Mouse (Mus musculus): ENCODE results near the gene Gas2l1. TPM values are rescaled to one million over a fixed set of nuclear protein-coding genes. Genes with fewer than 3 reads are reported as not detected.

The Gas2l1 gene
- polyA plus RNA-seq, 1 experiment = 69.3 TPM

GRCm38 (mm10) chr11:5010205-5010604 is 54.9 kb downstream of the Gas2l1 start:
- H3K79me2 ChIP-seq (ENCODE audit: control insufficient read depth, insufficient read depth) = no peaks in the 10 kb centered on the region
- peaks cover 5% of the 10 kb centered on the region for H3K36me3 ChIP-seq (ENCODE audit: control insufficient read depth, insufficient read depth)
- H3K4me3 ChIP-seq = no peak overlapping the region
- peak overlapping the region; percentile 83 for H3K4me2 ChIP-seq (ENCODE audit: low read depth)
- H3K27me3 ChIP-seq (ENCODE audit: control insufficient read depth, insufficient read depth, insufficient read length) = no peaks in the 10 kb centered on the region
- H3ac ChIP-seq (ENCODE audit: control insufficient read depth, insufficient read length) = no peak overlapping the region
- TF ChIP-seq MYOD1 (IDR thresholded peaks at IDR 0.05; ENCODE audit: control insufficient read depth in 1 of 3, insufficient read length in 2 of 3, low read depth in 2 of 3) (peak in 2 of 3 experiments; percentile 6 to 8), REST (IDR thresholded peaks at IDR 0.05; ENCODE audit: insufficient read depth, insufficient read length) (no peak), USF1 (IDR thresholded peaks at IDR 0.05; ENCODE audit: low read depth) (peak; percentile 34), TCF3 (IDR thresholded peaks at IDR 0.05; ENCODE audit: insufficient read length, low read depth) (no peak), CEBPB (IDR thresholded peaks at IDR 0.05; ENCODE audit: insufficient read depth, poor library complexity, severe bottlenecking) (no peak), E2F4 (IDR thresholded peaks at IDR 0.05; ENCODE audit: insufficient read depth) (no peak), POLR2AphosphoS2 (IDR thresholded peaks at IDR 0.05; ENCODE audit: insufficient read length, low read depth) (no peak), TCF12 (IDR thresholded peaks at IDR 0.05; ENCODE audit: insufficient read depth, poor library complexity, severe bottlenecking) (no peak), SRF (IDR thresholded peaks at IDR 0.05; ENCODE audit: control insufficient read depth, insufficient read length, low read depth) (no peak)

GRCm38 (mm10) chr11:5009354-5010074 is 55.6 kb downstream of the Gas2l1 start:
- H3K36me3 ChIP-seq (ENCODE audit: control insufficient read depth, insufficient read depth) = no peaks in the 10 kb centered on the region
- no peak overlapping the region for H3ac ChIP-seq (ENCODE audit: control insufficient read depth, insufficient read length)
- no peak for TF ChIP-seq E2F4 (IDR thresholded peaks at IDR 0.05; ENCODE audit: insufficient read depth)
- TF ChIP-seq MYOG (IDR thresholded peaks at IDR 0.05; ENCODE audit: control insufficient read depth in 1 of 3, insufficient read depth in 1 of 3, insufficient read length in 2 of 3, low read depth in 2 of 3) = peak in 1 of 3 experiments; percentile 79
- no peak for TF ChIP-seq SRF (IDR thresholded peaks at IDR 0.05; ENCODE audit: control insufficient read depth, insufficient read length, low read depth)
- peak; percentile 36 to 60 (median 49) for TF ChIP-seq MYOD1 (IDR thresholded peaks at IDR 0.05; ENCODE audit: control insufficient read depth in 1 of 3, insufficient read length in 2 of 3, low read depth in 2 of 3)
- TF ChIP-seq TCF12 (IDR thresholded peaks at IDR 0.05; ENCODE audit: insufficient read depth, poor library complexity, severe bottlenecking) = no peak
- TF ChIP-seq TCF3 (IDR thresholded peaks at IDR 0.05; ENCODE audit: insufficient read length, low read depth) = no peak
- TF ChIP-seq MAX (IDR thresholded peaks at IDR 0.05; ENCODE audit: low read depth) = no peak
- TF ChIP-seq POLR2A (IDR thresholded peaks at IDR 0.05; ENCODE audit: insufficient read length, low read depth) = no peak
- TF ChIP-seq CEBPB (IDR thresholded peaks at IDR 0.05; ENCODE audit: insufficient read depth, poor library complexity, severe bottlenecking) = no peak
- TF ChIP-seq POLR2AphosphoS2 (IDR thresholded peaks at IDR 0.05; ENCODE audit: insufficient read length, low read depth) = no peak

GRCm38 (mm10) chr11:5008867-5009266 is 56.3 kb downstream of the Gas2l1 start:
- peak overlapping the region; percentile 83 for H3K4me2 ChIP-seq (ENCODE audit: low read depth)
- peaks cover under 1% of the 10 kb centered on the region for H3K36me3 ChIP-seq (ENCODE audit: control insufficient read depth, insufficient read depth)
- no peak overlapping the region for H3ac ChIP-seq (ENCODE audit: control insufficient read depth, insufficient read length)
- no peaks in the 10 kb centered on the region for H3K27me3 ChIP-seq (ENCODE audit: control insufficient read depth, insufficient read depth, insufficient read length)
- no peaks in the 10 kb centered on the region for H3K79me2 ChIP-seq (ENCODE audit: control insufficient read depth, insufficient read depth)
- no peak for TF ChIP-seq CEBPB (IDR thresholded peaks at IDR 0.05; ENCODE audit: insufficient read depth, poor library complexity, severe bottlenecking)
- TF ChIP-seq MAX (IDR thresholded peaks at IDR 0.05; ENCODE audit: low read depth) = no peak
- TF ChIP-seq SRF (IDR thresholded peaks at IDR 0.05; ENCODE audit: control insufficient read depth, insufficient read length, low read depth) = no peak
- no peak for TF ChIP-seq E2F4 (IDR thresholded peaks at IDR 0.05; ENCODE audit: insufficient read depth)
- no peak for TF ChIP-seq MYOG (IDR thresholded peaks at IDR 0.05; ENCODE audit: control insufficient read depth in 1 of 3, insufficient read depth in 1 of 3, insufficient read length in 2 of 3, low read depth in 2 of 3)
- TF ChIP-seq MYOD1 (IDR thresholded peaks at IDR 0.05; ENCODE audit: control insufficient read depth in 1 of 3, insufficient read length in 2 of 3, low read depth in 2 of 3) = no peak
- TF ChIP-seq TCF12 (IDR thresholded peaks at IDR 0.05; ENCODE audit: insufficient read depth, poor library complexity, severe bottlenecking) = no peak
- TF ChIP-seq TCF3 (IDR thresholded peaks at IDR 0.05; ENCODE audit: insufficient read length, low read depth) = no peak
- TF ChIP-seq USF1 (IDR thresholded peaks at IDR 0.05; ENCODE audit: low read depth) = no peak
- TF ChIP-seq POLR2AphosphoS2 (IDR thresholded peaks at IDR 0.05; ENCODE audit: insufficient read length, low read depth) = no peak
- no peak for TF ChIP-seq POLR2A (IDR thresholded peaks at IDR 0.05; ENCODE audit: insufficient read length, low read depth)
- TF ChIP-seq REST (IDR thresholded peaks at IDR 0.05; ENCODE audit: insufficient read depth, insufficient read length) = no peak
- H3K4me3 ChIP-seq = no peak overlapping the region

More at GRCm38 (mm10) chr11:5009354-5010074, 55.6 kb downstream of the Gas2l1 start:
- Histone ChIP-seq H3K27me3 (ENCODE audit: control insufficient read depth, insufficient read depth, insufficient read length) (no peaks in the 10 kb centered on the region), H3K79me2 (ENCODE audit: control insufficient read depth, insufficient read depth) (no peaks in the 10 kb centered on the region), H3K4me3 (no peak overlapping the region), H3K4me2 (ENCODE audit: low read depth) (peak overlapping the region; percentile 83)

- H3K4me3 ChIP-seq = no peak overlapping the region
- H3K79me2 ChIP-seq (ENCODE audit: control insufficient read depth, insufficient read depth) = no peaks in the 10 kb centered on the region
- peaks cover 15% of the 10 kb centered on the region for H3K36me3 ChIP-seq (ENCODE audit: control insufficient read depth, insufficient read depth)
- no peaks in the 10 kb centered on the region for H3K27me3 ChIP-seq (ENCODE audit: control insufficient read depth, insufficient read depth, insufficient read length)
- H3K4me2 ChIP-seq (ENCODE audit: low read depth) = no peak overlapping the region
- TF ChIP-seq SRF (IDR thresholded peaks at IDR 0.05; ENCODE audit: control insufficient read depth, insufficient read length, low read depth) (no peak), E2F4 (IDR thresholded peaks at IDR 0.05; ENCODE audit: insufficient read depth) (no peak), MYOD1 (IDR thresholded peaks at IDR 0.05; ENCODE audit: control insufficient read depth in 1 of 3, insufficient read length in 2 of 3, low read depth in 2 of 3) (no peak), POLR2A (IDR thresholded peaks at IDR 0.05; ENCODE audit: insufficient read length, low read depth) (no peak)
- no peak overlapping the region for H3ac ChIP-seq (ENCODE audit: control insufficient read depth, insufficient read length)
These were observed 57.9 kb downstream of the Gas2l1 start for GRCm38 (mm10) chr11:5007186-5007585.

DNA sequence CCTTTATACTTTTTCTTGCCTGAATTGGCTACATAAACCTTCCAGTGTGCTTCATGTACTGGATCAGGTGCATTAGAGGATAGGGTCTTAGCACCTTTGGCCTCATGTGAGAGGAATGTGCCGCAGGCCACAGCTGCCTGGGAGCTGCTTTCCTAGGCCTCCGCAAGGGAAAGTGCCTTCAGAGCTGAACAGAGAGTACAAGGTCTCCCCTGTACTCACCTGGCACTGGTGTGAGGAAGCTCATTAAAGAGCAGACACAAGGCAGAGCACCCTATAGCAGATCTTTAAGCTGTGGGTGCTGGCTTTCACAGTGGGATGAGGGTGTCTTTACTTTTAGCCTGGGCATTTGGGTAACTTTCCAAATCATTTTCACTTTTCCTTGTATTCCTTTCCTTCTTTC is 59.6 kb downstream of the Gas2l1 start:
- Histone ChIP-seq H3K27me3 (ENCODE audit: control insufficient read depth, insufficient read depth, insufficient read length) (no peaks in the 10 kb centered on the region), H3K36me3 (ENCODE audit: control insufficient read depth, insufficient read depth) (peaks cover 15% of the 10 kb centered on the region), H3ac (ENCODE audit: control insufficient read depth, insufficient read length) (no peak overlapping the region), H3K4me2 (ENCODE audit: low read depth) (no peak overlapping the region), H3K4me3 (no peak overlapping the region), H3K79me2 (ENCODE audit: control insufficient read depth, insufficient read depth) (no peaks in the 10 kb centered on the region)
- TF ChIP-seq MYOD1 (IDR thresholded peaks at IDR 0.05; ENCODE audit: control insufficient read depth in 1 of 3, insufficient read length in 2 of 3, low read depth in 2 of 3) (no peak), POLR2A (IDR thresholded peaks at IDR 0.05; ENCODE audit: insufficient read length, low read depth) (no peak), E2F4 (IDR thresholded peaks at IDR 0.05; ENCODE audit: insufficient read depth) (no peak), TCF12 (IDR thresholded peaks at IDR 0.05; ENCODE audit: insufficient read depth, poor library complexity, severe bottlenecking) (no peak), POLR2AphosphoS2 (IDR thresholded peaks at IDR 0.05; ENCODE audit: insufficient read length, low read depth) (no peak), CEBPB (IDR thresholded peaks at IDR 0.05; ENCODE audit: insufficient read depth, poor library complexity, severe bottlenecking) (no peak), SRF (IDR thresholded peaks at IDR 0.05; ENCODE audit: control insufficient read depth, insufficient read length, low read depth) (no peak), USF1 (IDR thresholded peaks at IDR 0.05; ENCODE audit: low read depth) (no peak), REST (IDR thresholded peaks at IDR 0.05; ENCODE audit: insufficient read depth, insufficient read length) (no peak), MYOG (IDR thresholded peaks at IDR 0.05; ENCODE audit: control insufficient read depth in 1 of 3, insufficient read depth in 1 of 3, insufficient read length in 2 of 3, low read depth in 2 of 3) (no peak), TCF3 (IDR thresholded peaks at IDR 0.05; ENCODE audit: insufficient read length, low read depth) (no peak), MAX (IDR thresholded peaks at IDR 0.05; ENCODE audit: low read depth) (no peak)

Measured in myocyte (in vitro differentiated cells).